Mouse (Mus musculus) forebrain, embryonic 15.5 days (tissue): ENCODE measurements around the gene Ccdc187. TPM values are rescaled to one million over a fixed set of nuclear protein-coding genes. Genes with fewer than 3 reads are reported as not detected.

Experiments used
- ATAC-seq: fragments of 200-750 bp; cut with Nextera tagmentation; replicated peaks from 2 replicates; pipeline ENCODE4 v1.8.0; 2017; ENCODE audit warnings: mild to moderate bottlenecking, moderate TSS enrichment, moderate library complexity
- H3K27ac ChIP-seq: fragments of 300-500 bp; sonication (generic); replicated peaks from 2 replicates; pipeline ENCODE4 v1.5.1; 2015; ENCODE audit warnings: mild to moderate bottlenecking, inconsistent platforms
- H3K27me3 ChIP-seq: fragments of 300-500 bp; sonication (generic); 2 replicates; pipeline ENCODE4 v1.6.1; 2015; ENCODE audit warnings: inconsistent platforms
- H3K36me3 ChIP-seq: fragments of 300-500 bp; sonication (generic); 2 replicates; pipeline ENCODE4 v1.6.1; 2015; ENCODE audit warnings: mild to moderate bottlenecking, inconsistent platforms
- H3K4me1 ChIP-seq: fragments of 300-500 bp; sonication (generic); 2 replicates; pipeline ENCODE4 v1.6.1; 2015; ENCODE audit warnings: inconsistent platforms
- H3K4me2 ChIP-seq: fragments of 300-500 bp; sonication (generic); replicated peaks from 2 replicates; pipeline ENCODE4 v1.6.1; 2015; ENCODE audit warnings: mild to moderate bottlenecking, inconsistent platforms
- H3K4me3 ChIP-seq: fragments of 300-500 bp; sonication (generic); 2 replicates; pipeline ENCODE4 v1.5.1; 2015; ENCODE audit warnings: mild to moderate bottlenecking, inconsistent platforms
- H3K9ac ChIP-seq: fragments of 300-500 bp; sonication (generic); replicated peaks from 2 replicates; pipeline ENCODE4 v1.6.1; 2015; ENCODE audit warnings: mild to moderate bottlenecking, inconsistent platforms
- H3K9me3 ChIP-seq: fragments of 300-500 bp; sonication (generic); 2 replicates; pipeline ENCODE4 v1.6.1; 2016; ENCODE audit warnings: inconsistent platforms
- WGBS: fragments of 180-500 bp; shearing (Covaris S2); methylation state at CpG from one replicate; pipeline ENCODE4 v1.1.7; 2015; ENCODE audit warnings: mixed read lengths; 5-methylcytosine and 5-hydroxymethylcytosine counted together
- polyA plus RNA-seq: library from polyadenylated mRNA; unstranded; fragments of >200 nt; fragmentation: Nextera tagmentation; extraction: Ambion mirVana; gene quantifications from 2 replicates; pipeline ENCODE4 v1.2.1, GENCODE M21; 2015

Gene Ccdc187
- polyA plus RNA-seq, 1 experiment from 2014 or later, result 0.24 TPM

GRCm38 (mm10) chr2:26264646-26265045 is 29.7 kb downstream of the Ccdc187 start:
- ATAC-seq, result no peak
- 81% methylated on average over 4 of the region's 4 CpGs for WGBS
- H3K9me3 ChIP-seq, result no peaks in the 10 kb centered on the region
- no peak overlapping the region for H3K4me2 ChIP-seq
- H3K36me3 ChIP-seq, result no peaks in the 10 kb centered on the region
- no peaks in the 10 kb centered on the region for H3K27me3 ChIP-seq
- no peak overlapping the region for H3K9ac ChIP-seq
- H3K4me3 ChIP-seq, result no peak overlapping the region
- H3K27ac ChIP-seq, result no peak overlapping the region
- no peaks in the 10 kb centered on the region for H3K4me1 ChIP-seq

GRCm38 (mm10) chr2:26257315-26258096 is 36.9 kb downstream of the Ccdc187 start:
- Histone ChIP-seq H3K4me2 (no peak overlapping the region), H3K9me3 (no peaks in the 10 kb centered on the region), H3K27ac (no peak overlapping the region), H3K9ac (no peak overlapping the region), H3K4me3 (no peak overlapping the region), H3K36me3 (no peaks in the 10 kb centered on the region), H3K4me1 (no peaks in the 10 kb centered on the region), H3K27me3 (no peaks in the 10 kb centered on the region)
- no peak for ATAC-seq
- WGBS, result 86% methylated on average over 16 of the region's 16 CpGs

GRCm38 (mm10) chr2:26254816-26255215 is 39.5 kb downstream of the Ccdc187 start:
- WGBS, result 52% methylated on average over 4 of the region's 4 CpGs
- no peaks in the 10 kb centered on the region for H3K9me3 ChIP-seq
- H3K27me3 ChIP-seq, result no peaks in the 10 kb centered on the region
- no peak overlapping the region for H3K4me3 ChIP-seq
- H3K4me1 ChIP-seq, result no peaks in the 10 kb centered on the region
- no peaks in the 10 kb centered on the region for H3K36me3 ChIP-seq
- no peak overlapping the region for H3K9ac ChIP-seq
- no peak overlapping the region for H3K4me2 ChIP-seq
- no peak for ATAC-seq
- no peak overlapping the region for H3K27ac ChIP-seq

DNA sequence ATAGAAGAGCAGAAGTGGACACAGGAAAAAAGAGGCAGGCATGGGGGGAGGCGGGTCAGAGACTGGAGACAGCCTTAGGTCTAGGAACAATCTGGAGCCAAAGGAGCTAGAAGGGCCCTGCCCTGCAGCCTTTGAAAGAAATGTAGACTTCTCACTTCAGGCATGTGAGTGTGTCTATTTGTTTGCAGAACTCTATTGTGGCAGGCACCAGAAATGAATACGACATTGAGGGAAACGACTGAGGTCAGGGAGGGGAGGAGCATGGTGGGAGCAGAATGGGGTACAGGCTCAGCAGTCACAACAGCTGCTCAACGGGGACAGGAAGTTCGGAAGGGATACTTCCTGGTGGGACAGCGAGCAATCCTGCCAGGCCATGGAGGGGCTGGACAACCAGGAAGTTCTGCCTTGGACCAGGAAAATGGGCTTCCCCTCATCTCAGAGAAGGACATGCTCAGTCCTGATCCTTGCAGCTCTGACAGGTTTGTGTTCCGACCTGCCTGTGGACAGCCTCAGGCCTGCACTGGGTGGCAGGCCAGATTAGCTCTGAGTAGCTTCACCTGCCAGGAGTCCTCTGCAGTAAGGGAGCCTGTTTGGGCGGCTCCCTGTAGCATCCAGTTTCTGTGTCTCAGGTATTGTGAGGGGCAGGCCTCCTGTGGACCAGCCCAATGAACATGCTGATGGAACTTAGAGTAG is 41.7 kb downstream of the Ccdc187 start:
- H3K27me3 ChIP-seq, result no peaks in the 10 kb centered on the region
- H3K9me3 ChIP-seq, result no peaks in the 10 kb centered on the region
- no peaks in the 10 kb centered on the region for H3K36me3 ChIP-seq
- no peak overlapping the region for H3K4me2 ChIP-seq
- no peak overlapping the region for H3K9ac ChIP-seq
- ATAC-seq, result no peak
- H3K4me3 ChIP-seq, result no peak overlapping the region
- WGBS, result 58% methylated on average over 8 of the region's 8 CpGs
- H3K4me1 ChIP-seq, result no peaks in the 10 kb centered on the region
- H3K27ac ChIP-seq, result no peak overlapping the region

DNA sequence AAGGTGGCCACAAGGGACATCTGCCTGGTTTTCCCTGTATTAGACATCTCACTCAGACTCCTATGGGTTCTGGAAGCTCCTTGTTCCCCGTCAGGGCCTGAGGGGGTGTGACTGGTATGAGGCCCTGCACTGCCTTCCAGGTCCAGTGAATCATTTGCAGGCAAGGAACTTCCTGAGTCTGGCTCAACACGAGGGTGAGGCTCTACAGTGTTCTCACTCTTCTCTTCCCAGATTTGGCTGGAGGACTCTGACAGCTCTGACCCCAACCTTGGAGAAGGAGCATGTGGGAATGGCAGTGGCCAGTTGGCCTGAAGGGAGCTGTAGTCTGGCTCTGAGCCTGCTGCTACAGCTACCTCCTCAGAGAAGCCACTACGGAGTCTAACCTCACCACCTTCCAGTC is 46.8 kb downstream of the Ccdc187 start:
- no peak for ATAC-seq
- no peak overlapping the region for H3K4me2 ChIP-seq
- WGBS, result 71% methylated on average over 3 of the region's 3 CpGs
- no peaks in the 10 kb centered on the region for H3K9me3 ChIP-seq
- H3K27me3 ChIP-seq, result no peaks in the 10 kb centered on the region
- H3K4me1 ChIP-seq, result no peaks in the 10 kb centered on the region
- H3K36me3 ChIP-seq, result no peaks in the 10 kb centered on the region
- H3K9ac ChIP-seq, result no peak overlapping the region
- H3K27ac ChIP-seq, result no peak overlapping the region
- no peak overlapping the region for H3K4me3 ChIP-seq

GRCm38 (mm10) chr2:26240841-26241240 is 53.5 kb downstream of the Ccdc187 start:
- H3K4me2 ChIP-seq, result no peak overlapping the region

DNA sequence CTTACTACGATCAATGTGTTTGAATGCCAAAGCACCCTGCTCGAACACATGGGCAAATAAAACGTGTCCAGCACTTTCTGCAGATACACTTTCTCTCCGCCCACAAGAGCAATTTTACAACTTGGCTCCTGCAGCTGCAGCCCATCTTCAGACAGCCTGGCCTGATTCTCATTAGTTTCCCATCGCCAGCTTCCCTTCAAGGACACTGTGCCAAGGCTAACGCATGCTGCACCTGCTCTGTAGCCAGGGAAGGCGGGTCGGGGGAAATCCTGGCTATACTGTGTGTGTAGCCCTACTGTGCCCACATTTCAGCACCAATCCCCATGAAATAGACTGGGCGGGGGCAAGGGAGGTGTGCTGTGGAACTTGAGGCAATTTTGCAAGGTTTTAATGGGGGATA is 54.0 kb downstream of the Ccdc187 start:
- Histone ChIP-seq H3K27me3 (no peaks in the 10 kb centered on the region), H3K4me2 (no peak overlapping the region), H3K36me3 (no peaks in the 10 kb centered on the region), H3K4me3 (no peak overlapping the region), H3K9ac (no peak overlapping the region), H3K27ac (peak overlapping the region; percentile 46; the same call in 1 of the 2 replicates), H3K9me3 (no peaks in the 10 kb centered on the region), H3K4me1 (peaks cover 14% of the 10 kb centered on the region)
- WGBS, result 50% methylated on average over 9 of the region's 9 CpGs
- ATAC-seq, result no peak

More at GRCm38 (mm10) chr2:26240841-26241240, 53.5 kb downstream of the Ccdc187 start:
- no peak overlapping the region for H3K9ac ChIP-seq
- H3K36me3 ChIP-seq, result no peaks in the 10 kb centered on the region
- H3K9me3 ChIP-seq, result no peaks in the 10 kb centered on the region
- no peak overlapping the region for H3K4me3 ChIP-seq
- peaks cover 14% of the 10 kb centered on the region for H3K4me1 ChIP-seq
- H3K27ac ChIP-seq, result no peak overlapping the region
- ATAC-seq, result no peak
- 65% methylated on average over 3 of the region's 3 CpGs for WGBS
- H3K27me3 ChIP-seq, result no peaks in the 10 kb centered on the region

GRCm38 (mm10) chr2:26237290-26237782 is 57.0 kb downstream of the Ccdc187 start, which contains the start of gene Qsox2:
Gene Qsox2, minus strand, starts transcription at chr2:26237525.
- WGBS, result 3% methylated on average over 33 of the region's 36 CpGs
- peak within 1 kb of the TSS; percentile 82 for H3K4me2 ChIP-seq
- H3K36me3 ChIP-seq, result no peaks in the 10 kb centered on the region
- H3K27me3 ChIP-seq, result no peaks in the 10 kb centered on the region
- peak within 1 kb of the TSS; percentile 97 for H3K4me3 ChIP-seq
- H3K9me3 ChIP-seq, result no peaks in the 10 kb centered on the region
- peak within 1 kb of the TSS; percentile 93 for H3K9ac ChIP-seq
- H3K4me1 ChIP-seq, result peaks cover 14% of the 10 kb centered on the region
- ATAC-seq, result peak; percentile 81
- peak within 1 kb of the TSS; percentile 78 for H3K27ac ChIP-seq

DNA sequence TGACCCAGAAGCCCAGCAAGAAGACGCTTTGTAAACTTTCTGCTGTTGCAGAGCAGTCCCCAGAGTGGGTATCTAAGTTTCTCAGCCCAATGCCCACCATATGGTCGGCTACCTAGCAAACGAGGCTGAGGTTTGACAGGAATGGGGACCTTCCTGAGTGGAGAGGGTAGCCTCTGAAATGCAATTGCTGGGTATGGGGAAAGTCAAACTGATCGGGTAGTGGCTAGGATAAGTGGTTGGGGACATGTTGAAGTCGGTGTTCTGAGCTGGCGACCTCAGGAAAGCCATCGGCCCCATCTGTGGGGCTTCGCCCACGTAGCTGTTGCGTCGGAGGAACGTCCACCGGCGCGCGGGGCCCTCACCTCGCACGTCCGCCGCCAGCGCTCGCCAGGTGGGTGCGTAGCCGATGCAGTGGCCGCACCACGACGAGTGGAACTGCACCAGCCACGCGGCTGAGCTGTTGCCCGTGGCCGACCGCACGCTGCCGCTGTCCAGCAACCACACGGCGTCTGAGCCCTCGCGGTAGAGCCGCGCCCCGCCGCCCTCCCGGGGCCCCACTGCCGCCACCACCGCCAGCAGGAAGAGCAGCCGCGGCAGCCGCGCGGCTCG is 57.6 kb downstream of the Ccdc187 start:
- H3K4me1 ChIP-seq, result peaks cover 14% of the 10 kb centered on the region
- no peaks in the 10 kb centered on the region for H3K9me3 ChIP-seq
- H3K9ac ChIP-seq, result peak overlapping the region; percentile 93
- peak overlapping the region; percentile 97 for H3K4me3 ChIP-seq
- no peaks in the 10 kb centered on the region for H3K27me3 ChIP-seq
- whole genome bisulfite sequencing, result under 1% methylated on average over 50 of the region's 51 CpGs
- no peaks in the 10 kb centered on the region for H3K36me3 ChIP-seq
- ATAC-seq, result peak; percentile 77
- peak overlapping the region; percentile 82 for H3K4me2 ChIP-seq
- peak overlapping the region; percentile 78 for H3K27ac ChIP-seq

DNA sequence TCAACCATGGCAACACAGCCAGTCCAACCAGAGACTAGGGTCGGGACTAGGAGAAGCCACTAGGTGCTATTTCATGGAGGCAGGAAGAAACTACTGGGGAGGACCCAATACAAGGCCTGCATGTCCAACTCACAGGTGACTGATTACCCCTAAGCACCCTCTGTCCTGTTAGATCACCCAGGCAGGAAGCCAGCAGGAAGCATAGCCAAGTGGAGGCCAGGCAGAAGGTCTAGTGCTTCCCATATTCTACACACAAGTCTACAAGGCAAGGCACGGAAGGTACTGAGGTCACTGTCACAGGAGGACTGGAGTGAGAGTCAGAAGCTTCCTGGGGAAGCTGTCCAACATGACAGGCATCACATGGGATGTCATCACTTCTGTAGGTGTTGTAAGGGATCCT is 59.6 kb downstream of the Ccdc187 start:
- Histone ChIP-seq H3K9ac (no peak overlapping the region), H3K4me3 (no peak overlapping the region), H3K4me2 (no peak overlapping the region), H3K27me3 (no peaks in the 10 kb centered on the region), H3K27ac (no peak overlapping the region), H3K9me3 (no peaks in the 10 kb centered on the region), H3K36me3 (no peaks in the 10 kb centered on the region), H3K4me1 (peaks cover 8% of the 10 kb centered on the region)
- ATAC-seq, result no peak
- 94% methylated on average over 2 of the region's 2 CpGs for WGBS

GRCm38 (mm10) chr2:26234253-26234652 is 60.1 kb downstream of the Ccdc187 start:
- Histone ChIP-seq H3K4me2 (no peak overlapping the region), H3K9ac (no peak overlapping the region), H3K27me3 (no peaks in the 10 kb centered on the region), H3K36me3 (no peaks in the 10 kb centered on the region), H3K4me1 (peaks cover 8% of the 10 kb centered on the region), H3K9me3 (no peaks in the 10 kb centered on the region), H3K4me3 (no peak overlapping the region), H3K27ac (no peak overlapping the region)
- 83% methylated on average over 5 of the region's 5 CpGs for WGBS
- no peak for ATAC-seq

DNA sequence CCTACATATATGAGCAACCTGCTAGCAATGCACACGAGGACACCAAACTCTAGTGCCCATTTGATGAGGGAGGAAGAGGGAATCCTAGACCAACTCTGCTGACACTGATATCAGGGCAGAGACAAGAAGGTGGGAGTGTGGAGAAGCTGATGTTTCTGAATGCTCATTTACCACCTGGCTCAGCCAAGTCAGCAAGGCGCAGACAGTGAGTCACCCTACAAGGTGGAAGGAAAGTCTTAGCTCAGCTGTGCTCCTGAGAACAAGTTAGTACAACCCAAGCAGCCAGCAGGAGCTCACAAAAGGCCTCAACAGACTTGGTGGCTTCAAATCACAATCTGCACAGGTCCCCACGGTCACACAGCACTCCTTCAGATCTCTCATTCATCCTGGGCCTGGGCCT is 63.0 kb downstream of the Ccdc187 start:
- H3K4me3 ChIP-seq, result no peak overlapping the region
- ATAC-seq, result no peak
- H3K9ac ChIP-seq, result no peak overlapping the region
- 0 out of 2 replicates have a peak, but pooled peaks cover 3% of the 10 kb centered on the region for H3K36me3 ChIP-seq
- 82% methylated on average over 3 of the region's 3 CpGs for WGBS
- no peaks in the 10 kb centered on the region for H3K27me3 ChIP-seq
- H3K9me3 ChIP-seq, result no peaks in the 10 kb centered on the region
- H3K4me1 ChIP-seq, result peaks cover 3% of the 10 kb centered on the region
- no peak overlapping the region for H3K4me2 ChIP-seq
- H3K27ac ChIP-seq, result no peak overlapping the region
